Mouse (Mus musculus) kidney, postnatal 0 days (tissue): ENCODE measurements around the gene Pidd1. TPM values are rescaled to one million over a fixed set of nuclear protein-coding genes. Genes with fewer than 3 reads are reported as not detected.

Experiments used
- ATAC-seq: fragments of 200-750 bp; cut with Nextera tagmentation; replicated peaks from 2 replicates; pipeline ENCODE4 v1.8.0; 2017; ENCODE audit warnings: low read depth, moderate number of reproducible peaks, moderate TSS enrichment, moderate library complexity; ENCODE audit not compliant: low FRiP score
- DNase-seq: peaks from one replicate; pipeline ENCODE4 v3.0.0-alpha.2; 2016; ENCODE audit warnings: low spot score
- H3K27ac ChIP-seq: fragments of 300-500 bp; sonication (generic); 2 replicates; pipeline ENCODE4 v1.5.1; 2014; ENCODE audit warnings: mild to moderate bottlenecking
- H3K27me3 ChIP-seq: fragments of 300-500 bp; sonication (generic); 2 replicates; pipeline ENCODE4 v1.6.1; 2014; ENCODE audit warnings: low read length, mixed read lengths; ENCODE audit not compliant: insufficient read depth
- H3K36me3 ChIP-seq: fragments of 300-500 bp; sonication (generic); 2 replicates; pipeline ENCODE4 v1.6.1; 2014; ENCODE audit warnings: low read length, mixed read lengths; ENCODE audit not compliant: insufficient read depth
- H3K4me1 ChIP-seq: fragments of 300-500 bp; sonication (generic); replicated peaks from 2 replicates; pipeline ENCODE4 v1.6.1; 2014; ENCODE audit warnings: antibody characterized with exemption, low read length, mixed read lengths; ENCODE audit not compliant: insufficient read depth
- H3K4me2 ChIP-seq: fragments of 300-500 bp; sonication (generic); 2 replicates; pipeline ENCODE4 v1.6.1; 2014; ENCODE audit warnings: mild to moderate bottlenecking, low read length, moderate library complexity, mixed read lengths
- H3K4me3 ChIP-seq: fragments of 300-500 bp; sonication (generic); replicated peaks from 2 replicates; pipeline ENCODE4 v1.5.1; 2014; ENCODE audit warnings: low read depth, low read length
- H3K9ac ChIP-seq: fragments of 300-500 bp; sonication (generic); 2 replicates; pipeline ENCODE4 v1.6.1; 2014; ENCODE audit warnings: low read depth, low read length
- H3K9me3 ChIP-seq: fragments of 300-500 bp; sonication (generic); replicated peaks from 2 replicates; pipeline ENCODE4 v1.6.1; 2016; ENCODE audit warnings: low read length, inconsistent platforms, mixed read lengths
- CTCF ChIP-seq: IDR thresholded peaks from 2 replicates; pipeline ENCODE4 v1.5.1; 2016; ENCODE audit warnings: antibody characterized with exemption, low read depth, mild to moderate bottlenecking, moderate library complexity
- WGBS: fragments of 180-500 bp; shearing (Covaris S2); extraction: QIAGEN DNeasy Blood & Tissue Kit; methylation state at CpG from one replicate; pipeline ENCODE4 v1.1.7; 2014; 5-methylcytosine and 5-hydroxymethylcytosine counted together
- polyA plus RNA-seq: library from polyadenylated mRNA; unstranded; fragments of >200 nt; fragmentation: Nextera tagmentation; extraction: Ambion mirVana; gene quantifications from 2 replicates; pipeline ENCODE4 v1.2.1, GENCODE M21; 2015

Gene Pidd1
- polyA plus RNA-seq, 1 experiment from 2014 or later: 3.6 TPM

DNA sequence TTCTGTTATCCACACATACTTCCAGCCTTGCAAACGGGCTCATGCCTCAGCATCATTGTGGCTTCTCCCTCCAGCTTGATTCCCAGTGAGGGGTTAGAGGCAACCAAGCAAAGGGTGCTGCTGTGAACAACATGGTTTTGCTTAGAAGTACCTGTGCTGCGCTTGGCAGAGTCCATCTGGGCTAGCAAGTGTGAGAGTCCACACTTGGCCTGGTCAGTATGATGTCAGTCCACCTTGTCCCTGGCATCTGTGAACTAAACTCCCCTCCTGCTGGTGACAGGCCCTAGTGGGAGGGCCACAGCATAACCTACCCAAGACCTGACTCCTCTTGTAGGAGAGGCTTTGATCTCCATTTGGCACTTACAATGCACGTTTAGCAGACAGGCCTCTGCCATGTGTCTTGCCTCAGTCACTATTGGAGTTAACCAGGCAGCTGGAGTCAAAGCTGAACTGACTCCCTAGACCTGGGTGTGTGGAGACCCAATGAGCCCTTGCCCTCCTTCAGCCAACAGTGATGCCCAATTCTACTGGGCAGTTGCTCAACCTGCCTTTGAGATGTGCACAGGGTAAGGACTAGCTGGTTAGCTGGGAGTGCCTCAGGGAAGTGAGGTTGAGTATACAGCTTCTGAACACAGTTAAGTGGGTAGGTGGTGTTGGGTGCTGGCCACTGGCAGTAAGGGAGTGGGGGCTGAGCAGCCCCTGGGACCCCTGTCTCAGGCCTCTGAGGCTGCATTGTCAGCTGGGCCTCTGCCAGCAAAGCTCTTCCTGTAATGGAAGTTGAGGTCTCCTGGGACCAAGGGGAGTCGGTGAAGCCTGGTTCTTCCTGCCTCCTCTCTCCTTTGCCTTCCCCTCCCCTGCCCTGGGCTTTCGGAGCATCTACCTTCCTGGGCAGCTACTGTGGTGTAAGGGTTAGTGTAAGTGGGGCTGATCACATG lies 40.6 kb upstream of the Pidd1 start:
- ATAC-seq (no peak), DNase-seq (no peak)
- H3K9ac ChIP-seq: no peak overlapping the region
- WGBS: 61% methylated on average over 5 of the region's 5 CpGs
- H3K27ac ChIP-seq: no peak overlapping the region
- no peak overlapping the region for H3K4me3 ChIP-seq
- no peaks in the 10 kb centered on the region for H3K27me3 ChIP-seq
- 0 out of 2 replicates have a peak, but pooled peaks cover 8% of the 10 kb centered on the region for H3K36me3 ChIP-seq
- H3K4me2 ChIP-seq: no peak overlapping the region
- H3K9me3 ChIP-seq: no peaks in the 10 kb centered on the region
- H3K4me1 ChIP-seq: peaks cover 20% of the 10 kb centered on the region
- no peak for TF ChIP-seq CTCF

DNA sequence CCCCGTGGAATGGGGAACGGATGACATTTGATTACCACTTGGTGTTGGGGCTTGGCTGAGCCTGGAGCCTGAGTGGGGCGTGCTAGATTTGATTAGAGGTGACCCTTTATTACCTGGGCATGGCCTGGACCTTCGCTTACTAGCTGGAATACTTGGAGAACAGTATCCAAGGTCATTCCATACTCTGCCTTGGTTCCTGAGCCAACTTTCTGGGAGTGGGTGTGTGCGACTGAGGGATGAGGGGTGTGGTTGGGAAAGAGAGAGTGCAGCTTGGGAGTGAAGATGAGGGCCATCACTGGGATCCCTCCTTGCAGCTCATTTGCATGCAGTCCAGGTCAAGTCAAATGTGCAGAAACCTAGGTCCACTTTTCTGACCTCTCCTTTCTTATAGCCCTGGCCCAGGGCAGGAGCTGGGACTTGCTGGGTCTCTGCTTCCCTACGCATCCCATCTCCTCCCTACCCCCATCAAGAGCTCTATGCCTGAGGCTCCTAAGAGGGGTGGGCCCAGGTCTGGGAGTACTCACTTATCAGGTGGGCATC lies 39.4 kb upstream of the Pidd1 start:
- Histone ChIP-seq H3K4me3 (no peak overlapping the region), H3K27me3 (no peaks in the 10 kb centered on the region), H3K9ac (no peak overlapping the region), H3K9me3 (no peaks in the 10 kb centered on the region), H3K27ac (no peak overlapping the region), H3K4me2 (no peak overlapping the region), H3K4me1 (peaks cover 20% of the 10 kb centered on the region), H3K36me3 (0 out of 2 replicates have a peak, but pooled peaks cover 8% of the 10 kb centered on the region)
- no peak for ATAC-seq
- no peak for DNase-seq
- 79% methylated on average over 6 of the region's 6 CpGs for WGBS
- no peak for TF ChIP-seq CTCF

DNA sequence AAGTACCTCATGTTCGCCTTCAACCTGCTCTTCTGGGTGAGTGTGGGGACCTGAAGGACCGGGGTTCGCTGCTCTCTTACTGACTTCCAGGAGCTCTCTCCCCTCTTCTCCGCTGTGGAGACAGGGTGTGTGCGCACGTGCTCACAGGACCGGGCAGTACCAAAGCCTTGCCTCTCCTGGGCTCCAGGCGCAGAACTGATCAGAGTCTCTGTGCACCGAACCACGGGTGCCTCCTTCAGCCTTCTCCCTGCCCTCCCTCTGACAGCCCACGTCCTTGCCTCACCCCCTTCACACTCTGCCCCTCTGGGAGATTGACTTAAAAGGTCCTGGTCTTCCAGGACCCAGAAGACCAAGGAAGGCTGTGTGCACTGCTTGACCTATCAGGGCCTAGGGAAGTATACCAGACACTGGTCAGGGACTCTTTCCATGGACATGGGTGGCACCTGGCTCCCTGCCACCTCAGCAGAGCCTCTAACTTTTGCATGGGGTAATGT lies 38.8 kb upstream of the Pidd1 start:
- ATAC-seq (no peak), DNase-seq (no peak)
- Histone ChIP-seq H3K36me3 (0 out of 2 replicates have a peak, but pooled peaks cover 8% of the 10 kb centered on the region), H3K27me3 (no peaks in the 10 kb centered on the region), H3K4me3 (peak overlapping the region; percentile 50), H3K4me1 (peaks cover 24% of the 10 kb centered on the region), H3K9me3 (no peaks in the 10 kb centered on the region), H3K27ac (no peak overlapping the region), H3K4me2 (peak overlapping the region; percentile 99), H3K9ac (peak overlapping the region; percentile 50; the same call in 1 of the 2 replicates)
- no peak for TF ChIP-seq CTCF
- 13% methylated on average over 11 of the region's 11 CpGs for WGBS

DNA sequence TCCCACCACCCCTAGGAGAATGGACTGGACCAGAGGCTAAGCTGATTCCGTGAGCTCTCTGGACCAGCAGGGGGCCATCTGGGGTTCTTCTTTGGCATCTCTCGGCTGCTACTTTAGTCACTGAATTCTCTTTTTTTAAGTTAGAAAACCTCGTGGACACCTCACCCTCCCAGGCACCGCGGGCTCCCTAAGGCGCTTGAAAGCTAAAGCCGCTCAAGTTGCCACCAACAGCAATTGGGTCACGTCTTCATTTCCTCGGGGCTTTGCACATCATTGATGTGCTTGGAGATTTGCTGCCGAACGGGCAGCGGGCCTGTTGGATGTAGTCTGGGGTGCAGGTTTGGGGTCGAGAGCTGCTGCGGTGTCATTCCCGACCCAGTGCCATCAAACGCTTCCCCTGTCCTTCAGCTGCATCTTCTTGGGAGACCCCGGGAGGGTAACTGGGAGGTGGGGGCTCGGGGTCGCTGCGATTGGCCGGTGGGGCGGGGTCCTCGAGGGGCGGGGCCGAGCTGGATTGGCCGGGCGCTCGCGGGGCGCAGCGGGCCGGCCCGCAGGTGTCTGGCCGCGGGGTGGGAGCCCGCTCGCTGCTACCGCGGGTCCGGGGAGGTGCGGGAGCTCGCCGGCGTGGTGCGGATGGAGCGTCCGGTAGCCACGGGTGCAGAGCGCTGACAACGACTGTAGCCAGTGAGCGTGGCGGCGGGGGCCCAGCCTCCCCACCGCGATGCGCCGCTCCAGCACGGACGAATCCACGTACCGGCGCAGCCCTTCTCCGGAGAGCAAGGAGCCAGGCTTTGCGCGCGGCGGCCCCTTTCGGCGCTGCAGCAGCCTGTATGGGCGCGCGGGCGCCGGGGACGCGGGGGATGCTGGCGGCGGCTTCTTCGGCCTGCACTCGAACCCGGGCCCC lies 37.9 kb upstream of the Pidd1 start:
- peak overlapping the region; percentile 99 for H3K4me2 ChIP-seq
- no peaks in the 10 kb centered on the region for H3K27me3 ChIP-seq
- 1% methylated on average over 77 of the region's 81 CpGs for WGBS
- DNase-seq: peak; percentile 90
- H3K9ac ChIP-seq: peak overlapping the region; percentile 50; the same call in 1 of the 2 replicates
- ATAC-seq: no peak; the same call in 1 of the 2 replicates
- peak overlapping the region; percentile 50 for H3K4me3 ChIP-seq
- TF ChIP-seq CTCF: peak; percentile 68
- peaks cover 32% of the 10 kb centered on the region for H3K4me1 ChIP-seq
- H3K9me3 ChIP-seq: no peaks in the 10 kb centered on the region
- H3K36me3 ChIP-seq: 0 out of 2 replicates have a peak, but pooled peaks cover 6% of the 10 kb centered on the region
- H3K27ac ChIP-seq: no peak overlapping the region

DNA sequence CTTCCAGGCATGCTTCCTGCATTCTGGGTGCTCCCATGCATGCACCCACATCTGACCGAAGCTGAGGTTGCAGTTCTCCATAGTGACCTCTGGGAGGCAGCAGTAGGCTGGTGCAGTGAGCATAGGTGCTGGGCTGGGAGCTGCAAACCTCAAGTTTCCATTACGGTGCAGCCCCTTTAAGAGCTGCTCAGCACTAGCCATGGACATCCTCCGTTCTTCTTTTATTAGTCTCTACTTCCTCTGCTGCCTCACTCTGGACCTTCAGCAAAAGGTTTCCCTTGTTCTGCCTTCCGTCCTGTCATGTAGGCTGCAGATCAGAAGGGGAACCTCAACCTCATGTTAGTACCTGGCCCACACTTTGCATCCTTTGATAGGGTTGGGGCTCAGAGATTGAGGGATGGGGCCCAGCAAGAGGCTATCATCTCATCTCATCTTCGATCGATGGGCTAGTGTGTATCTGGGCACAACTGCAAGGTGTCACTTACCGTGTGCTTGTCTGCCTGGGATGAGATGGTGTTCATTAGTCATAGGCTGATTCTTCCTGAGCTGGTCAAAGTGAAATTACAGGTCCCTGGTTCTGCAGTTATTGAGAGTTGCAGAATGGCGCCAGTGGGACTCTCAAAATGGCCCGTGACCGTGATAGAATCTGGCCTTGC lies 37.1 kb upstream of the Pidd1 start:
- Histone ChIP-seq H3K4me2 (peak overlapping the region; percentile 99), H3K27me3 (no peaks in the 10 kb centered on the region), H3K4me3 (peak overlapping the region; percentile 50), H3K27ac (no peak overlapping the region), H3K9ac (no peak overlapping the region), H3K9me3 (no peaks in the 10 kb centered on the region), H3K4me1 (peaks cover 33% of the 10 kb centered on the region), H3K36me3 (no peaks in the 10 kb centered on the region)
- 8% methylated on average over 10 of the region's 10 CpGs for WGBS
- ATAC-seq: no peak; the same call in 1 of the 2 replicates
- TF ChIP-seq CTCF: peak; percentile 95
- DNase-seq: peak; percentile 92
